Mouse (Mus musculus): ENCODE measurements around the gene Blm. TPM values are rescaled to one million over a fixed set of nuclear protein-coding genes. Genes with fewer than 3 reads are reported as not detected.
A peak's percentile ranks its signal among the peaks of the same experiment; 100 is the strongest.
"Not testable (repeated sequence)": the region's sequence is repeated elsewhere in the genome, so short reads cannot be mapped to it uniquely, and the experiment has no call there.

Blm gene
- total RNA-seq, 4 experiments from 2014 or later, result 1.7 to 8.6 (median 5.1) TPM

- DNase-seq, result no peak
These were observed 3.8 kb downstream of the Blm start for GRCm38 (mm10) chr7:80531087-80531486.

DNA sequence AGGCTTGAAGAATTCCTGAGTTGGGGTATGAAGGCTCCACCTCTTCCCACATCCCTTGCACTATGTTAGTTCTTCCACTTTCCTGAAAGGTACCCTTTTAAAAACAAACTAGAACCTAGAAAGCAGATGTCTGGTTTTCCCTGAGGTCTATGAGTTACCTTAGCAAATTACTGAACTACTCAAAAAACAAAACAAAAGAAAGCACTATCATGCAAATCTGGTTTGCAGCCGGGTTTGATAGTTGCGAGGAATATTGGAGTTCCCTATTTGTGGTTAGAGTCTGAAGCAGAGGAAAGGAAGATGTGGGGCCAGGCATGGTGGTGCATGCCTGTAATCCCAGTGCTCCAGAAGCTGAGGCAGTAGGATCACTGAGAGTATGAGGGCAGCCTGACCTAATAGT, 4.3 kb downstream of the Blm start:
- no peak for DNase-seq

- DNase-seq, result no peak
These were observed 8.2 kb downstream of the Blm start for GRCm38 (mm10) chr7:80526698-80527097.

- no peak for DNase-seq
These were observed 22.4 kb downstream of the Blm start for GRCm38 (mm10) chr7:80512408-80513085.

GRCm38 (mm10) chr7:80507697-80508096, 27.2 kb downstream of the Blm start:
- DNase-seq, result not testable (repeated sequence)

- DNase-seq, result no peak
These were observed 28.9 kb downstream of the Blm start for GRCm38 (mm10) chr7:80506007-80506406.

DNA sequence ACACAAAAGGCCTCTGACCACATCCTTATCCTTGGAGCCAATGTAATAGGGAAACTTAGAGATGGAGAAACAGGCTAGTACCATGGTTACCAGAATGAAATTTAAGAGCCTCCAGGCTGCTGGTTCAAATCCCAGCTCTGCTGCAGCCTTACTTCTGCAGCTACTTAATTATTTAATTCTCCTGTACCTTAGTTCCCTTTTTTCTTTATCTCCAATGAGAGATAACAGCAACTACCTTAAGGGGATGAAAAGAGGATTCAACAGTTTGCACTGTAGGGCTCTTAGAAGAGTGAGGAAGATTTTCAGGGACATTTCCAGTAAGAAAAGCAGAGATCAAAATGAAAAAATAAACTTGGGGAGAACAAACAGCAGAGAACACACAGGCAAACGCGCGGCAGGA, 30.0 kb downstream of the Blm start:
- no peak for DNase-seq

- no peak for DNase-seq
These were observed 33.9 kb downstream of the Blm start for GRCm38 (mm10) chr7:80501006-80501405.

DNA sequence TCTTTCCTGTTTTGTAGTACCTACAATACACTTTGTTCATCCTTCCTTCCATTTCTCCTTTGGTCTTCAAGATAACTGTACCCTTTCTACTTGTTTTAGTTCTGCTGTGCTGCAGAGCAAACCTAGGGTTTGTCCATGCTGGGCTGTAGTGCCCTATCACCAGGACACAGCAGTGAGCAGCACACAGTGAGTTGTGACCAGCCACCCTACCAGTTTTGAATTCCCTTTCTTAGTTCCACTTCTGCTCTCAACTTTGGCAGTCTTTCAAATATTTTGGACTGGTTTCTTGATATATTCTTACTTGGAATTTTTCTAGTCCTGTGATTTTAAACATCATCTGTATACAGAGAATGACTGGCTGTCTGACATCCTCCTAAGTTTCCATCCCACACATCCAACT, 34.8 kb downstream of the Blm start:
- no peak for DNase-seq

- peak; percentile 11 for DNase-seq
These were observed 35.5 kb downstream of the Blm start for GRCm38 (mm10) chr7:80499190-80499962.

- DNase-seq, result no peak
These were observed 38.3 kb downstream of the Blm start for GRCm38 (mm10) chr7:80496656-80497055.

DNA sequence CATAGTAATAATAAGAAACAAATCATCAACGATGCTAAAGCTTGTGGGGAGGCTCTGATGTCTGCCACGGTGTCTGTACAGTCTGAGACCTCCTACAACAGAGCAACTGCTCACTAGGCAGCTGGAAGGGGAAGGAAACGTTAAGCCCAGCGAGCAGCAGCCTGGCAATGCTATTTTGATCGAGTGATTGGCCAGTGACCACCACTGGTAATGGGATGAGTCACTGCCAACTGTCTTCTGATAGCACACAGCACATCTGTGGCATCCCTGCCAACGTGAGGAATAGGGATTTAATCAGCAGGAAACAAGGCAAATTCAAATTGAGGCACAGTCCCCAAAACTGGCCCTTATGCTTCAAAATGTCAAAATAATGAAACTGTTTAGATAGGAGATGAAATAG, 39.7 kb downstream of the Blm start:
- DNase-seq, result no peak

GRCm38 (mm10) chr7:80491995-80492394, 42.9 kb downstream of the Blm start:
- no peak for DNase-seq

- no peak for DNase-seq
These were observed 43.8 kb downstream of the Blm start for GRCm38 (mm10) chr7:80491086-80491485.

DNA sequence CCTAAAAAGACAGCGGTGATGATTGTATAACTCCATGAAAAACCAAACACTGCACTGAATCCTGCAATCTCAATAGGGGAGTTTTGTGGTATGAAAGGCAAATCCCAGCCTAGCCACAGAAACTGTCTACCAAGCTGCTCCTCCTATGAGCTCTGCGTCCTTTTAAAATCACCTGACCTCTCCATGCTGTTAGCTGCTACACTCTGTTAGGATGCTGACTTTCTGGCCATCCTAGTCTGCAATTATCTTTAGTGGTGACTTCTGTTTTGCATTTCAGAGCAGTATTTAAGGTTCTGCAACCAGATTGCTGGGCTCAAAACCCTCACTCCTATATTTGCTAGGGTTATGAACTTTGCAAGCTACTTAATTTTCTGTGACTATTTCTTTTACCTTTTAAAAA, 44.6 kb downstream of the Blm start:
- no peak for DNase-seq

DNA sequence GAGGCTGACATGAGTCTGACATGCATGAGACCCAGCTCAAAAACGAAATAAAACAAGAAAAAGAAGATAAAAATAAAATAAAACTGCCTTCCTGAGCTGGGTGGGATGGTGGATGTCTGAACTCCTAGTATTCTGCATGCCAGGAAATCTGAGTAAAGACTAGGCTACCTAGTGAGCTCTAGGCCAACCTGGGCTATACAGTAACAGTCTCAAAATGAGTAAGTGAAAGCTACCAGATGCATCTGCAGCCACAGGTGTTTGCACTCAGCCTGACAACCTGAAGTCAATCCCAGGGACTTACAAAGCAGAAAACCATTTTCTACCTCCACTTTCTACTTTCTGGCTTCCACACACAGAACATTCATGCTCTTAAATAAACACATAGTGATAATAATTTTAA, 45.5 kb downstream of the Blm start:
- DNase-seq, result no peak

DNA sequence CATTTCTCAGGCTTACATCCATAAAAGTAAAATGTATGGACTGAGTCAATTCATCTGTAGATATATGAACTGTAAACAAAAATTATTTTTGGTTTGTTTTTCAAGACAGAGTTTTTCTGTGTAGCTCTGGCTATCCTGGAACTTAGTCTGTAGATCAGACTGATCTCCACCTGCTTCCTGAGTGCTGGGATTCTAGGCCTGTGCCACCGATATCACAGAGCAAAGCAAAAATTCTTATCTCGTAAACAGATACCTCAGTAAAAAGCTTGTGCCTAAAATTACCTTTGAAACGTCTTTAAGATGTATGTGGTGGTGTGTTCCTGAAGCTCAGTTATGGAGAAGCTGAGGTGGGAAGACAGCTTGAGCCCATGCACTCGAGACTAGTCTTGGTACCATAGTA, 47.7 kb downstream of the Blm start:
- DNase-seq, result no peak

GRCm38 (mm10) chr7:80480097-80480496, 54.8 kb downstream of the Blm start:
- DNase-seq, result no peak

- no peak for DNase-seq
These were observed 61.1 kb downstream of the Blm start for GRCm38 (mm10) chr7:80473837-80474236.

DNA sequence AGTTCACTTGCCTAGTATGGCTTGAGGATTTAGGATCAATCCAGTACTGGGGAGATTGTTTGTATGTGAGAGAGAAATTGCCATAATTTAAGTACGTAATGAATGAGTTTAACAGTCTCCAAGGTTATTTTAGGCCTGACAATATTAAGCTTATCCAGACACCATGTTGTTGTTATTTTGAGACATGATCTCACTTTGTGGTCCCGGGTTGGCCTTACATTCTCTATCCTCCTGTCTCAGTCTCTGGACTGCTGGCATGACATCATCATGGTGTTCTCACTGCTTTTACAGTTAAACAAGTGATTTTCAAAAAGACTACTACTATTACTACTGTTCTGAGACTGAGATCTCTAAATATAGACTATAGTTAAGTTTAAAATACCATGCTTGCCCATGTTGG, 66.1 kb downstream of the Blm start:
- DNase-seq, result no peak

DNA sequence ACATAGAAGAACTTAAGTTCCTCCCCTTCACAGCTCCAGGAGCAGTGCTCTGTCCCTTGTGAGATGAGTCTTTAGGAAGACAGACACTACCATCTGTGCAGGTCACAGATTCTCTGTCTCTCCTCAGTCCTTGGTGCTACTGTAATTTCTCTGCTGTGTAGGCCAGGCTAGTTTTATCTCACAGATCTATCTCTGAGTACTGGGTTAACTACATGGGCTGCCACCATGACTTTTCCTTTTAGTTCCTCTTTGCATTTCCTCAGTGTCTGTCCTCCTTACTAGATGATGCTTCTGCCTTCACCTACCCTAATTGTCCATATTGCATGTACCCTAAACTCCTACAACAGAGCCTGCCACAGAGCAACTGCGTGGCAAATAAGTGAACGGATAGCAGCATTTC, 67.6 kb downstream of the Blm start:
- no peak for DNase-seq

- no peak for DNase-seq
These were observed 70.1 kb downstream of the Blm start for GRCm38 (mm10) chr7:80464831-80465230.

GRCm38 (mm10) chr7:80461891-80462290, 73.0 kb downstream of the Blm start:
- no peak for DNase-seq

DNA sequence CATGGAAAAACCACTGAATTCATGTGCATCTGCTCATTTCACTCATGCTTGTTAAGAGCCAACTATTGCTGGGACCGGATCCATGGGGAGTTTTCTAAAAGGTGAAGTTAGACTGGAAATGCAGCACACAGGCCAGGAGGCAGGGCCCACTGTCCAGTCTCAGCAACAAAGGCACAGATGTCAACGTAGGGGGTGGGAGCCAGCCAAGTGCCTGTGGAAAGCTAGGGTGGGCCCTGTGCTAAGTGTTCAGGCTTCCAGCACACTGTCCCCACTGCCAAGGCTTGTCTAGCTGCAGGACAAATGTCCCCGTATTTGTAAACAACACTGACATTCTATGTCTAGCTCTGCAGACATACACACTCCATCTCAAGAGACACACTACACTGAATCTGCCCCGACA, 74.0 kb downstream of the Blm start:
- DNase-seq, result no peak

Measured in adrenal gland, adult 8-10 months (tissue).